Mouse (Mus musculus) intestine, embryonic 16.5 days (tissue): ENCODE measurements around the gene Nae1. TPM values are rescaled to one million over a fixed set of nuclear protein-coding genes. Genes with fewer than 3 reads are reported as not detected.

Source experiments
- ATAC-seq: fragments of 200-750 bp; cut with Nextera tagmentation; 2 replicates; pipeline ENCODE4 v1.8.0; 2017; ENCODE audit warnings: moderate TSS enrichment, moderate library complexity
- H3K27ac ChIP-seq: fragments of 300-500 bp; sonication (generic); 2 replicates; pipeline ENCODE4 v1.5.1; 2014; ENCODE audit warnings: mild to moderate bottlenecking, low read length
- H3K27me3 ChIP-seq: fragments of 300-500 bp; sonication (generic); replicated peaks from 2 replicates; pipeline ENCODE4 v1.6.1; 2014; ENCODE audit warnings: low read length, control low read depth, mixed read lengths; ENCODE audit not compliant: control insufficient read depth, insufficient read depth
- H3K36me3 ChIP-seq: fragments of 300-500 bp; sonication (generic); 2 replicates; pipeline ENCODE4 v1.6.1; 2014; ENCODE audit warnings: low read length, control low read depth; ENCODE audit not compliant: control insufficient read depth, insufficient read depth
- H3K4me1 ChIP-seq: fragments of 300-500 bp; sonication (generic); 2 replicates; pipeline ENCODE4 v1.6.1; 2014; ENCODE audit warnings: low read length, control low read depth, mixed read lengths; ENCODE audit not compliant: control insufficient read depth, insufficient read depth
- H3K4me2 ChIP-seq: fragments of 300-500 bp; sonication (generic); 2 replicates; pipeline ENCODE4 v1.6.1; 2014; ENCODE audit warnings: low read depth, low read length, control low read depth
- H3K4me3 ChIP-seq: fragments of 300-500 bp; sonication (generic); 2 replicates; pipeline ENCODE4 v1.5.1; 2014; ENCODE audit warnings: mild to moderate bottlenecking, low read length
- H3K9ac ChIP-seq: fragments of 300-500 bp; sonication (generic); 2 replicates; pipeline ENCODE4 v1.6.1; 2014; ENCODE audit warnings: low read depth, low read length
- H3K9me3 ChIP-seq: fragments of 300-500 bp; sonication (generic); 2 replicates; pipeline ENCODE4 v1.6.1; 2016; ENCODE audit warnings: low read length, control low read depth; ENCODE audit not compliant: control insufficient read depth
- WGBS: fragments of 180-500 bp; shearing (Covaris S2); extraction: QIAGEN DNeasy Blood & Tissue Kit; methylation state at CpG from one replicate; pipeline ENCODE4 v1.1.7; 2014; 5-methylcytosine and 5-hydroxymethylcytosine counted together
- polyA plus RNA-seq: library from polyadenylated mRNA; unstranded; fragments of >200 nt; fragmentation: Nextera tagmentation; extraction: Ambion mirVana; gene quantifications from 2 replicates; pipeline ENCODE4 v1.2.1, GENCODE M21; 2015

Gene Nae1
- polyA plus RNA-seq, 1 experiment from 2014 or later: 71.3 TPM

DNA sequence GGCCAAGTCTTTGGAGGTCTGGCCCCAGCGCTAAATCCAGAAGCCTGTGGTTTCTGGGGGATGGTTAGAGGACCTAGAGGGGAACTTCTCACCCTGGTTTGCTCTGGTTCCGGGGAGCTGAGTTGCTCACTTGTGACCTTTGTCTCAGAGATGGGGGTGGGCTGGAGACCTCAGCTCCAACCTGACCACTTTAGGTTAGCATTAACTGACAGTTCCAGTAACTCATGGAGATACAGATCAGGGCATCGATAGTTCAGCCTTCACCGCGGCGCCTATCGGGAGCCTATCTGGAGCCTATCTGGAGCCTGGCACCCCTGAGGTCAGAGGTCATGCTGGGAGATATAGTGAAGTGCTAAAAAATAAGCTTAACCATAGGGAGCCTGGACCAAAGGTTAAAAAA, 22.8 kb upstream of the Nae1 start:
- Histone ChIP-seq H3K4me2 (no peak overlapping the region), H3K4me1 (no peaks in the 10 kb centered on the region), H3K27me3 (no peaks in the 10 kb centered on the region), H3K36me3 (no peaks in the 10 kb centered on the region), H3K4me3 (no peak overlapping the region), H3K9me3 (no peaks in the 10 kb centered on the region), H3K27ac (no peak overlapping the region), H3K9ac (no peak overlapping the region)
- 51% methylated on average over 7 of the region's 7 CpGs for WGBS
- no peak for ATAC-seq

- Histone ChIP-seq H3K27ac (no peak overlapping the region), H3K9me3 (no peaks in the 10 kb centered on the region), H3K4me2 (no peak overlapping the region), H3K4me3 (no peak overlapping the region), H3K9ac (no peak overlapping the region), H3K4me1 (no peaks in the 10 kb centered on the region), H3K36me3 (no peaks in the 10 kb centered on the region), H3K27me3 (no peaks in the 10 kb centered on the region)
- 83% methylated on average over 4 of the region's 4 CpGs for WGBS
- no peak for ATAC-seq
Observed at GRCm38 (mm10) chr8:104555191-104555590, 20.8 kb upstream of the Nae1 start.

GRCm38 (mm10) chr8:104543440-104544045, 9.1 kb upstream of the Nae1 start:
- H3K9ac ChIP-seq: no peak overlapping the region
- 82% methylated on average over 8 of the region's 8 CpGs for WGBS
- no peaks in the 10 kb centered on the region for H3K9me3 ChIP-seq
- ATAC-seq: no peak
- H3K27ac ChIP-seq: no peak overlapping the region
- peaks cover 48% of the 10 kb centered on the region for H3K27me3 ChIP-seq
- H3K4me1 ChIP-seq: peaks cover 9% of the 10 kb centered on the region; the same call in 1 of the 2 replicates
- no peaks in the 10 kb centered on the region for H3K36me3 ChIP-seq
- no peak overlapping the region for H3K4me2 ChIP-seq
- H3K4me3 ChIP-seq: no peak overlapping the region

- no peak overlapping the region for H3K27ac ChIP-seq
- H3K9me3 ChIP-seq: no peaks in the 10 kb centered on the region
- H3K36me3 ChIP-seq: no peaks in the 10 kb centered on the region
- H3K27me3 ChIP-seq: peaks cover 48% of the 10 kb centered on the region
- H3K4me3 ChIP-seq: no peak overlapping the region
- WGBS: 17% methylated on average over 11 of the region's 11 CpGs
- H3K4me2 ChIP-seq: no peak overlapping the region
- ATAC-seq: no peak
- H3K4me1 ChIP-seq: peaks cover 9% of the 10 kb centered on the region; the same call in 1 of the 2 replicates
- H3K9ac ChIP-seq: no peak overlapping the region
Observed at GRCm38 (mm10) chr8:104542160-104542559, 7.7 kb upstream of the Nae1 start.

GRCm38 (mm10) chr8:104541515-104541880, 7.1 kb upstream of the Nae1 start:
- ATAC-seq: no peak
- Histone ChIP-seq H3K9me3 (no peaks in the 10 kb centered on the region), H3K36me3 (no peaks in the 10 kb centered on the region), H3K27ac (no peak overlapping the region), H3K4me3 (peak overlapping the region; percentile 58), H3K4me2 (peak overlapping the region; percentile 99), H3K9ac (peak overlapping the region; percentile 61; the same call in 1 of the 2 replicates), H3K27me3 (peaks cover 48% of the 10 kb centered on the region), H3K4me1 (peaks cover 9% of the 10 kb centered on the region; the same call in 1 of the 2 replicates)
- 12% methylated on average over 8 of the region's 8 CpGs for WGBS

GRCm38 (mm10) chr8:104540710-104541514, 6.5 kb upstream of the Nae1 start:
- Histone ChIP-seq H3K9me3 (no peaks in the 10 kb centered on the region), H3K4me1 (peaks cover 9% of the 10 kb centered on the region; the same call in 1 of the 2 replicates), H3K4me2 (peak overlapping the region; percentile 99), H3K27me3 (peaks cover 48% of the 10 kb centered on the region), H3K4me3 (peak overlapping the region; percentile 58), H3K36me3 (no peaks in the 10 kb centered on the region), H3K9ac (peak overlapping the region; percentile 61), H3K27ac (no peak overlapping the region)
- peak; percentile 57 for ATAC-seq
- 1% methylated on average over 76 of the region's 76 CpGs for WGBS

DNA sequence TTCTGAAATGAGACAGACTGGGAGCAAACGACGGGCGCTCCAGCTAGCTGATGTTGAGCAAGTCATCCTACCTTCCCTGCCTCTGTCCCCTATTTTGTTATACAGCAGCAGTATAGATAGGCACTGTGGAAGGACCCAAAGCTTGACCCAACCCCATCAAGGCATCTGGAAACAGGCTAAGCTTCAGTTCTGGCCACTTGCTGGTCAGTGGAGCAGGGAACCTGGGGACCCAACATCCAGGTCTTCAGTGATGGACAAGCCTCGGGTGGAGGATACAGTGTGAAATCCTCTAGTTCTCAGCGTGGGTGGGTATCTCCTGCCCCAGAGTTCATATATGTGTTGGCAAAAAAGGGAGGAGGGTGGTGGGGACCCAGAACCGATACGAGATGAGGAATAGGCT, 5.8 kb upstream of the Nae1 start:
- Histone ChIP-seq H3K9me3 (no peaks in the 10 kb centered on the region), H3K9ac (no peak overlapping the region), H3K27me3 (peaks cover 48% of the 10 kb centered on the region), H3K4me1 (peaks cover 13% of the 10 kb centered on the region), H3K4me2 (peak overlapping the region; percentile 99), H3K4me3 (peak overlapping the region; percentile 58), H3K36me3 (no peaks in the 10 kb centered on the region), H3K27ac (no peak overlapping the region)
- ATAC-seq: no peak
- WGBS: 38% methylated on average over 7 of the region's 7 CpGs

- WGBS: 93% methylated on average over 2 of the region's 2 CpGs
- Histone ChIP-seq H3K36me3 (no peaks in the 10 kb centered on the region), H3K27ac (no peak overlapping the region), H3K9ac (no peak overlapping the region), H3K4me1 (peaks cover 19% of the 10 kb centered on the region), H3K4me2 (no peak overlapping the region), H3K27me3 (peaks cover 48% of the 10 kb centered on the region), H3K9me3 (no peaks in the 10 kb centered on the region), H3K4me3 (no peak overlapping the region)
- ATAC-seq: no peak
Observed at GRCm38 (mm10) chr8:104539566-104539965, 5.1 kb upstream of the Nae1 start.

- Histone ChIP-seq H3K9me3 (no peaks in the 10 kb centered on the region), H3K27ac (no peak overlapping the region), H3K4me3 (no peak overlapping the region), H3K4me1 (peaks cover 19% of the 10 kb centered on the region), H3K27me3 (peaks cover 48% of the 10 kb centered on the region), H3K4me2 (no peak overlapping the region), H3K9ac (no peak overlapping the region), H3K36me3 (no peaks in the 10 kb centered on the region)
- 84% methylated on average over 4 of the region's 4 CpGs for WGBS
- no peak for ATAC-seq
Observed at GRCm38 (mm10) chr8:104538896-104539295, 4.5 kb upstream of the Nae1 start.
